ENCODE assay signal across 11 mouse cellular contexts in the genomic region with DNA sequence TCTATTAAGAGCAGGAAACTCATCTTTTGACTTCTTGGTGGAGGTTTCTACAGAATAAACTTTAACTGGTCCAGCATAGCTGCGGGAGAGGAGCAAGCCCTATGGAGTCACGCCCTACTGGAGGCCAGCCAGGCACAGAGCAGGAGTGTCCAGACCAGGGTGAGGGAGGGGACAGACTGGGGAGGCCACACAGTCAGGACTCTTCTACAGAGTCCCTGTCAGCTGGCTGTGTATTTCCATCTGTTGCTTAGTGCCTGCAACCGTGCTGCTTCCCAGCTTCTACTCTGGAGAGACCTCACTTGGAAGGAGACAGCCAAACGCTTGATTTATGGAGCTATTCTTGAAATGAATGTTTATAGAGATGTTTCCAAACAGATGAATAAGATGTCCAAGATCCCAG. TPM values are rescaled to one million over a fixed set of nuclear protein-coding genes. Genes with fewer than 3 reads are reported as not detected.
DNase-seq lines count a peak whose midpoint lies in the region; ATAC-seq lines count a peak whose summit lies in the region.
"Had no signal": no experiment of that assay in that cellular context is flagged by ENCODE, and none has a peak within 500 bp of the region (broad histone marks: within the 10 kb centered on the region; RNA-seq: fewer than 3 reads in every experiment).

No protein-coding gene starts in this region.

- no peak overlapping the region for H3K4me2 ChIP-seq in liver, embryonic 16.5 days (ENCODE audit: low read depth, low read length)
- no peak overlapping the region for H3K4me2 ChIP-seq in intestine, embryonic 16.5 days (ENCODE audit: low read depth, low read length)
- H3K4me2 ChIP-seq in stomach, embryonic 14.5 days (replicated peaks; ENCODE audit: low read depth, low read length) = no peak overlapping the region
- H3K4me2 ChIP-seq in midbrain, embryonic 13.5 days (replicated peaks) = no peak overlapping the region
- H3K4me2 ChIP-seq: hindbrain, embryonic 12.5 days had no signal

- H3K4me3 ChIP-seq in liver, embryonic 16.5 days (ENCODE audit: low read depth, low read length) = no peak overlapping the region
- no peak overlapping the region for H3K4me3 ChIP-seq in intestine, embryonic 16.5 days (ENCODE audit: low read length)
- no peak overlapping the region for H3K4me3 ChIP-seq in stomach, embryonic 14.5 days (ENCODE audit: low read depth, low read length)
- no peak overlapping the region for H3K4me3 ChIP-seq in midbrain, embryonic 13.5 days (replicated peaks)
- H3K4me3 ChIP-seq: hindbrain, embryonic 12.5 days; left cerebral cortex, adult 2 months had no signal

- H3K9me3 ChIP-seq in liver, embryonic 16.5 days (replicated peaks; ENCODE audit: control insufficient read depth, low read length) = no peaks in the 10 kb centered on the region
- H3K9me3 ChIP-seq in intestine, embryonic 16.5 days (ENCODE audit: control insufficient read depth, low read length) = no peaks in the 10 kb centered on the region
- H3K9me3 ChIP-seq in stomach, embryonic 14.5 days (ENCODE audit: control insufficient read depth, low read depth, low read length) = no peaks in the 10 kb centered on the region
- H3K9me3 ChIP-seq in midbrain, embryonic 13.5 days = no peaks in the 10 kb centered on the region
- H3K9me3 ChIP-seq: hindbrain, embryonic 12.5 days had no signal

- WGBS in liver, embryonic 16.5 days (ENCODE audit: insufficient replicate concordance) = 56% methylated on average over 4 of the region's 4 CpGs
- WGBS in intestine, embryonic 16.5 days = 40% methylated on average over 4 of the region's 4 CpGs
- 53% methylated on average over 4 of the region's 4 CpGs for WGBS in stomach, embryonic 14.5 days
- 82% methylated on average over 4 of the region's 4 CpGs for WGBS in midbrain, embryonic 13.5 days

- H3K36me3 ChIP-seq in liver, embryonic 16.5 days (ENCODE audit: control insufficient read depth, insufficient read depth) = no peaks in the 10 kb centered on the region
- no peaks in the 10 kb centered on the region for H3K36me3 ChIP-seq in intestine, embryonic 16.5 days (ENCODE audit: control insufficient read depth, insufficient read depth, low read length)
- no peaks in the 10 kb centered on the region for H3K36me3 ChIP-seq in stomach, embryonic 14.5 days (ENCODE audit: control insufficient read depth, insufficient read depth, low read length)
- H3K36me3 ChIP-seq in midbrain, embryonic 13.5 days = no peaks in the 10 kb centered on the region
- H3K36me3 ChIP-seq: hindbrain, embryonic 12.5 days had no signal

- ATAC-seq in liver, embryonic 16.5 days (ENCODE audit: low read depth) = peak; percentile 24; the same call in 1 of the 2 replicates
- ATAC-seq in intestine, embryonic 16.5 days = peak; percentile 67
- peak; percentile 80; the same call in 1 of the 2 replicates for ATAC-seq in stomach, embryonic 14.5 days (ENCODE audit: insufficient number of reproducible peaks, insufficient read depth, low FRiP score, low read depth)
- ATAC-seq in midbrain, embryonic 13.5 days = no peak
- ATAC-seq: forebrain, embryonic 14.5 days had no signal

- DNase-seq in liver = no peak
- peak; percentile 59 for DNase-seq in gastrocnemius, postnatal 25 days
- no peak for DNase-seq in left cerebral cortex, adult 9 months (ENCODE audit: low spot score in 2 of 2)
- DNase-seq: thymus, postnatal 36 days had no signal

- no peak overlapping the region for H3K27ac ChIP-seq in liver, embryonic 16.5 days (ENCODE audit: low read length)
- H3K27ac ChIP-seq in intestine, embryonic 16.5 days (ENCODE audit: low read length) = 0 out of 2 replicates have a peak overlapping the region, but pooled peaks have one; percentile 4
- H3K27ac ChIP-seq in stomach, embryonic 14.5 days (ENCODE audit: low read length) = peak overlapping the region; percentile 11; the same call in 1 of the 2 replicates
- no peak overlapping the region for H3K27ac ChIP-seq in midbrain, embryonic 13.5 days
- H3K27ac ChIP-seq: hindbrain, embryonic 12.5 days; left cerebral cortex, adult 2 months had no signal

- no peaks in the 10 kb centered on the region for H3K27me3 ChIP-seq in liver, embryonic 16.5 days (ENCODE audit: control insufficient read depth, insufficient read depth, low read depth, low read length)
- H3K27me3 ChIP-seq in intestine, embryonic 16.5 days (replicated peaks; ENCODE audit: control insufficient read depth, insufficient read depth, low read length) = no peaks in the 10 kb centered on the region
- H3K27me3 ChIP-seq in stomach, embryonic 14.5 days (ENCODE audit: control insufficient read depth, insufficient read depth, low read length) = no peaks in the 10 kb centered on the region
- H3K27me3 ChIP-seq in midbrain, embryonic 13.5 days = peaks cover 44% of the 10 kb centered on the region

- H3K4me1 ChIP-seq in liver, embryonic 16.5 days (ENCODE audit: control insufficient read depth, low read depth, low read length) = no peaks in the 10 kb centered on the region
- peaks cover 54% of the 10 kb centered on the region for H3K4me1 ChIP-seq in intestine, embryonic 16.5 days (ENCODE audit: control insufficient read depth, insufficient read depth, low read length)
- H3K4me1 ChIP-seq in stomach, embryonic 14.5 days (ENCODE audit: control insufficient read depth, insufficient read depth, low read length) = peaks cover 39% of the 10 kb centered on the region
- H3K4me1 ChIP-seq in midbrain, embryonic 13.5 days (replicated peaks) = peaks cover 28% of the 10 kb centered on the region

- H3K9ac ChIP-seq in liver, embryonic 16.5 days (ENCODE audit: low read depth, low read length) = no peak overlapping the region
- H3K9ac ChIP-seq in intestine, embryonic 16.5 days (ENCODE audit: low read depth, low read length) = no peak overlapping the region
- H3K9ac ChIP-seq in stomach, embryonic 14.5 days (replicated peaks; ENCODE audit: low read depth, low read length) = no peak overlapping the region
- H3K9ac ChIP-seq in midbrain, embryonic 13.5 days (replicated peaks) = no peak overlapping the region
- H3K9ac ChIP-seq: hindbrain, embryonic 12.5 days had no signal

RNA-seq across cellular contexts. Expression of a gene that starts 28.6 kb away (rescaled TPM):
- 11.9 and 12.2 TPM in 2 replicates for polyA plus RNA-seq in liver, embryonic 16.5 days (2015; fragmentation: Nextera tagmentation; extraction: Ambion mirVana)
- total RNA-seq in gastrocnemius, postnatal 25 days (2021) = 10 to 100 TPM; 11.1 to 11.7 TPM
- 26.8 and 27.1 TPM in 2 replicates for polyA plus RNA-seq in intestine, embryonic 16.5 days (2015; fragmentation: Nextera tagmentation; extraction: Ambion mirVana)
- polyA plus RNA-seq in stomach, embryonic 14.5 days (2014; fragmentation: Nextera tagmentation; extraction: Ambion mirVana) = 56.5 and 56.7 TPM in 2 replicates
- polyA plus RNA-seq in midbrain, embryonic 13.5 days (2015; fragmentation: Nextera tagmentation; extraction: Ambion mirVana) = 30.0 and 30.2 TPM in 2 replicates

Comparison
In these comparisons a context has a peak if more than half of its experiments do, and no peak if none do; other contexts are left out.
1. H3K27ac ChIP-seq: peak in intestine, embryonic 16.5 days (single experiment) and stomach, embryonic 14.5 days (single experiment); none in liver, embryonic 16.5 days (single experiment) and midbrain, embryonic 13.5 days (single experiment).